Comparison of ENCODE assay signal across 8 mouse cellular contexts in the genomic region with DNA sequence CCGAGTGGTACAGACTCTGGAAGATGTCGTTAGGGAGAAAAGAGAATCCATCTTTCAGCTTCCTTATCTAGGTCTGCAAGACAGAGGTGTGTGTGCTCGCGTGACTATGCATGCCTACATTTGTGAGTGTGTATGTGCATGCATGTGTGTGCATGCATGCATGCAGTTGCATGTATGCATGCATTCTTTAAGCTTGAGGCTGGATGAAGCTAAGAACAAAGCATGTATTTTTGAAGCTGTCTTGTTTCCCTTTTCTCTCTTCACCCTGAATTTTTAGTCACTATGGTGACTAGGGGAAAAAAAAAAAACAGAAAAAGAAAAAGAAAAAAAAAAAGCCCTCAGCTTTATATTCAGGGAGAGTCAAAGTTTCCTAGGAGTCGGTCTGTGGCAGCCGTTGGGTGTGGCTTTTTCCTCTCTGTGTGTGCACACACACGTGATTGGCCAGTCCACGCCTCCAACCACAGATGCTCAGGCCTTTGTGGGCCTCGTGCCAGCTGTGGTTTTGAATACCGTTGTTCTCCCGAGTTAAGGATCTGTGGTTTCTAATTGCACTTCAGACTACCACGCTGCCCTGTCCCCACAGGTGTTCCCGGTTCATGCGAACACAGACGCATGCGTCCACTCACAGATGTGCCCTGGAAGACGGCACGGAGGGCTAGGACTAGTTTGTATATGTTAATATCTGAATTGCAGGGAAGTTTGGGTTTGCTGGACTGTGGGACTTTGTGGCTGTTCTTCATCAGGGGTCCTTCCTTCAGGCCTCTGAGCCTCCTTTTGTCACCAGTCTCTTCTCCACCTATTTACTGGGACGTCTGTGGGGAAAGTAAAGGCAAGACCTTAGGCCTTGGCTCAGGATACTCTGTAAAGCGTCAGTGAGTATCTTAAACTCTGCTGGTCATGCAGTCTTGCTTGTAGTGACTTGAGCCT.
DNase-seq lines count a peak whose midpoint lies in the region; ATAC-seq and TF ChIP-seq lines count a peak whose summit lies in the region.

No protein-coding gene starts in this region.

- H3K36me3 ChIP-seq in heart, embryonic 10.5 days, result no peaks in the 10 kb centered on the region
- no peaks in the 10 kb centered on the region for H3K36me3 ChIP-seq in forebrain, postnatal 0 days (ENCODE audit: insufficient read depth)
- H3K36me3 ChIP-seq in hindbrain, embryonic 13.5 days, result no peaks in the 10 kb centered on the region
- no peaks in the 10 kb centered on the region for H3K36me3 ChIP-seq in liver, embryonic 16.5 days (ENCODE audit: control insufficient read depth, insufficient read depth)
- H3K36me3 ChIP-seq in neural tube, embryonic 12.5 days, result no peaks in the 10 kb centered on the region

- no peak overlapping the region for H3K27ac ChIP-seq in heart, embryonic 10.5 days
- peak overlapping the region; percentile 83 for H3K27ac ChIP-seq in forebrain, postnatal 0 days (ENCODE audit: low read depth, low read length)
- peak overlapping the region; percentile 77 for H3K27ac ChIP-seq in hindbrain, embryonic 13.5 days
- H3K27ac ChIP-seq in liver, embryonic 16.5 days (ENCODE audit: low read length), result no peak overlapping the region
- H3K27ac ChIP-seq in neural tube, embryonic 12.5 days, result peak overlapping the region; percentile 37; the same call in 1 of the 2 replicates

- 66% methylated on average over 20 of the region's 20 CpGs for WGBS in heart, embryonic 10.5 days
- WGBS in forebrain, postnatal 0 days, result 20% methylated on average over 20 of the region's 20 CpGs
- WGBS in hindbrain, embryonic 13.5 days, result 33% methylated on average over 20 of the region's 20 CpGs
- 19% methylated on average over 20 of the region's 20 CpGs for WGBS in liver, embryonic 16.5 days (ENCODE audit: insufficient replicate concordance)
- 56% methylated on average over 20 of the region's 20 CpGs for WGBS in neural tube, embryonic 12.5 days

- peak; percentile 85 to 90 for DNase-seq in heart, adult 18-20 months
- no peak for DNase-seq in heart, embryonic 10.5 days (ENCODE audit: low spot score)
- peak; percentile 98 for DNase-seq in NIH3T3 (ENCODE audit: low read depth)
- DNase-seq in forebrain, postnatal 0 days, result peak; percentile 72
- peak; percentile 70 for DNase-seq in urinary bladder, postnatal 25 days (ENCODE audit: low spot score)

- H3K9me3 ChIP-seq in heart, embryonic 10.5 days, result no peaks in the 10 kb centered on the region
- no peaks in the 10 kb centered on the region for H3K9me3 ChIP-seq in forebrain, postnatal 0 days (ENCODE audit: low read length)
- H3K9me3 ChIP-seq in hindbrain, embryonic 13.5 days, result no peaks in the 10 kb centered on the region
- no peaks in the 10 kb centered on the region for H3K9me3 ChIP-seq in liver, embryonic 16.5 days (replicated peaks; ENCODE audit: control insufficient read depth, low read length)
- H3K9me3 ChIP-seq in neural tube, embryonic 12.5 days, result no peaks in the 10 kb centered on the region

- H3K4me1 ChIP-seq in heart, embryonic 10.5 days, result peaks cover 20% of the 10 kb centered on the region
- H3K4me1 ChIP-seq in forebrain, postnatal 0 days (ENCODE audit: insufficient read depth), result peaks cover 29% of the 10 kb centered on the region
- peaks cover 39% of the 10 kb centered on the region for H3K4me1 ChIP-seq in hindbrain, embryonic 13.5 days (replicated peaks)
- no peaks in the 10 kb centered on the region; the same call in 1 of the 2 replicates for H3K4me1 ChIP-seq in liver, embryonic 16.5 days (ENCODE audit: control insufficient read depth, low read depth, low read length)
- H3K4me1 ChIP-seq in neural tube, embryonic 12.5 days, result peaks cover 28% of the 10 kb centered on the region

- H3K27me3 ChIP-seq in heart, embryonic 10.5 days (ENCODE audit: insufficient read depth, poor library complexity, severe bottlenecking), result no peaks in the 10 kb centered on the region
- no peaks in the 10 kb centered on the region for H3K27me3 ChIP-seq in forebrain, postnatal 0 days (ENCODE audit: insufficient read depth, low read length)
- H3K27me3 ChIP-seq in hindbrain, embryonic 13.5 days, result no peaks in the 10 kb centered on the region
- no peaks in the 10 kb centered on the region for H3K27me3 ChIP-seq in liver, embryonic 16.5 days (ENCODE audit: control insufficient read depth, insufficient read depth, low read depth, low read length)
- no peaks in the 10 kb centered on the region for H3K27me3 ChIP-seq in neural tube, embryonic 12.5 days (replicated peaks)

- ATAC-seq in forebrain, postnatal 0 days, result peak; percentile 68
- no peak for ATAC-seq in hindbrain, embryonic 13.5 days (ENCODE audit: low FRiP score)
- ATAC-seq in liver, embryonic 16.5 days (ENCODE audit: low read depth), result peak; percentile 25; the same call in 1 of the 2 replicates
- ATAC-seq in neural tube, embryonic 12.5 days (ENCODE audit: low FRiP score, low read depth), result peak; percentile 79

- no peak overlapping the region for H3K4me2 ChIP-seq in forebrain, postnatal 0 days (ENCODE audit: low read depth)
- H3K4me2 ChIP-seq in hindbrain, embryonic 13.5 days, result no peak overlapping the region
- no peak overlapping the region for H3K4me2 ChIP-seq in liver, embryonic 16.5 days (ENCODE audit: low read depth, low read length)
- H3K4me2 ChIP-seq in neural tube, embryonic 12.5 days (replicated peaks), result no peak overlapping the region

- H3K9ac ChIP-seq in forebrain, postnatal 0 days, result no peak overlapping the region
- H3K9ac ChIP-seq in hindbrain, embryonic 13.5 days, result 0 out of 2 replicates have a peak overlapping the region, but pooled peaks have one; percentile 15
- H3K9ac ChIP-seq in liver, embryonic 16.5 days (ENCODE audit: low read depth, low read length), result no peak overlapping the region
- no peak overlapping the region for H3K9ac ChIP-seq in neural tube, embryonic 12.5 days

- no peak overlapping the region for H3K4me3 ChIP-seq in heart, embryonic 10.5 days
- no peak overlapping the region for H3K4me3 ChIP-seq in forebrain, postnatal 0 days (ENCODE audit: low read depth, low read length)
- H3K4me3 ChIP-seq in hindbrain, embryonic 13.5 days, result no peak overlapping the region
- H3K4me3 ChIP-seq in liver, embryonic 16.5 days (ENCODE audit: low read depth, low read length), result no peak overlapping the region
- H3K4me3 ChIP-seq in neural tube, embryonic 12.5 days, result no peak overlapping the region

- 0 out of 2 replicates have a peak, but pooled peaks have one; percentile 8 for TF ChIP-seq CTCF in forebrain, postnatal 0 days (IDR thresholded peaks at IDR 0.05; ENCODE audit: low read depth)

Comparison
In these comparisons a context has a peak if more than half of its experiments do, and no peak if none do; other contexts are left out.
1. H3K27ac ChIP-seq: peak in forebrain, postnatal 0 days (single experiment), hindbrain, embryonic 13.5 days (single experiment) and neural tube, embryonic 12.5 days (single experiment); none in heart, embryonic 10.5 days (single experiment) and liver, embryonic 16.5 days (single experiment).